Mouse (Mus musculus) limb, embryonic 14.5 days (tissue): ENCODE data around the gene Cptp. TPM values are rescaled to one million over a fixed set of nuclear protein-coding genes. Genes with fewer than 3 reads are reported as not detected.

Experiments
- ATAC-seq: fragments of 200-750 bp; cut with Nextera tagmentation; 2 replicates; pipeline ENCODE4 v1.8.0; 2017; ENCODE audit warnings: low read depth, moderate number of reproducible peaks, moderate TSS enrichment; ENCODE audit not compliant: low FRiP score
- DNase-seq: peaks from one replicate; pipeline ENCODE4 v3.0.0-alpha.2; 2015; ENCODE audit warnings: low spot score
- H3K27ac ChIP-seq: fragments of 300-500 bp; sonication (generic); replicated peaks from 2 replicates; pipeline ENCODE4 v1.5.1; 2014; ENCODE audit warnings: low read depth, mild to moderate bottlenecking, low read length, moderate library complexity, mixed read lengths
- H3K27me3 ChIP-seq: fragments of 300-500 bp; sonication (generic); 2 replicates; pipeline ENCODE4 v1.6.1; 2014; ENCODE audit warnings: low read length, mixed read lengths; ENCODE audit not compliant: control insufficient read depth, insufficient read depth
- H3K36me3 ChIP-seq: fragments of 300-500 bp; sonication (generic); 2 replicates; pipeline ENCODE4 v1.6.1; 2014; ENCODE audit warnings: mild to moderate bottlenecking, low read length, moderate library complexity, mixed read lengths; ENCODE audit not compliant: control insufficient read depth, insufficient read depth
- H3K4me1 ChIP-seq: fragments of 300-500 bp; sonication (generic); 2 replicates; pipeline ENCODE4 v1.6.1; 2014; ENCODE audit warnings: antibody characterized with exemption, low read length, mixed read lengths; ENCODE audit not compliant: control insufficient read depth, insufficient read depth
- H3K4me2 ChIP-seq: fragments of 300-500 bp; sonication (generic); replicated peaks from 2 replicates; pipeline ENCODE4 v1.6.1; 2014; ENCODE audit warnings: low read depth, mild to moderate bottlenecking, low read length, moderate library complexity; ENCODE audit not compliant: severe bottlenecking
- H3K4me3 ChIP-seq: fragments of 300-500 bp; sonication (generic); replicated peaks from 2 replicates; pipeline ENCODE4 v1.5.1; 2014; ENCODE audit warnings: low read length
- H3K9ac ChIP-seq: fragments of 300-500 bp; sonication (generic); 2 replicates; pipeline ENCODE4 v1.6.1; 2014; ENCODE audit warnings: mild to moderate bottlenecking, low read depth, low read length, moderate library complexity; ENCODE audit not compliant: severe bottlenecking
- H3K9me3 ChIP-seq: fragments of 300-500 bp; sonication (generic); 2 replicates; pipeline ENCODE4 v1.6.1; 2016; ENCODE audit warnings: low read length; ENCODE audit not compliant: control insufficient read depth
- POLR2A ChIP-seq: fragments of 200-500 bp; IDR thresholded peaks from 2 replicates; pipeline ENCODE4 v1.8.0; 2012; ENCODE audit warnings: inconsistent platforms, mild to moderate bottlenecking, moderate library complexity, borderline replicate concordance; ENCODE audit not compliant: insufficient read depth, insufficient read length; ENCODE audit errors: extremely low read depth
- WGBS: fragments of 180-500 bp; shearing (Covaris S2); extraction: QIAGEN DNeasy Blood & Tissue Kit; methylation state at CpG from one replicate; pipeline ENCODE4 v1.1.7; 2014; 5-methylcytosine and 5-hydroxymethylcytosine counted together
- polyA plus RNA-seq, 2 experiments: library from polyadenylated mRNA; depleted of rRNA in 1 of 2; stranded (reverse) in 1 of 2; unstranded in 1 of 2; fragments of >200 nt; fragmentation: Nextera tagmentation in 1 of 2; extraction: Ambion mirVana in 1 of 2; gene quantifications; 2 replicates each; pipeline versions ENCODE4 v1.2.1 to v1.2.3; 2012 to 2014

Gene Cptp
- polyA plus RNA-seq, 2 experiments = 15.0 to 19.2 TPM

DNA sequence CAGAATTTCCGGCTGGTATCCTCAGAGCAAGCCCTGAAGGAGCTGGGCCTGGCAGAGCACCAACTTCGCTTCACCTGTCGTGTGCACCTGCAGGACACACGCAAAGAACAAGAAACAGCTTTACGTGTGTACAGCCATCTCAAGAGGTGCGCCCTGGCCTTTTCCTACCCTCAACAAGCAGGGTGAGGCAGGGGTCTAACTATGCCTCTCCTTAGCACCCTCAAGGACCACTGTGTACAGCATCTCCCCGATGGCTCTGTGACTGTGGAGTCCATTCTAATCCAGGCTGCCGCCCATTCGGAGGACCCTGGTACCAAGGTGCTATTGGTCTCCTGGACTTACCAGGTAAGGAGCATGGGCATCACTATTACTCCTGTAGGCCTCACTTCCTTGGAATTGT is 18.9 kb upstream of the Cptp start:
- 94% methylated on average over 9 of the region's 9 CpGs for WGBS
- H3K4me1 ChIP-seq = peaks cover 10% of the 10 kb centered on the region
- H3K27ac ChIP-seq = no peak overlapping the region
- no peaks in the 10 kb centered on the region for H3K9me3 ChIP-seq
- DNase-seq (no peak), ATAC-seq (no peak)
- H3K27me3 ChIP-seq = no peaks in the 10 kb centered on the region
- peaks cover 45% of the 10 kb centered on the region for H3K36me3 ChIP-seq
- no peak overlapping the region for H3K4me3 ChIP-seq
- H3K4me2 ChIP-seq = no peak overlapping the region
- no peak overlapping the region for H3K9ac ChIP-seq
- TF ChIP-seq POLR2A = no peak

DNA sequence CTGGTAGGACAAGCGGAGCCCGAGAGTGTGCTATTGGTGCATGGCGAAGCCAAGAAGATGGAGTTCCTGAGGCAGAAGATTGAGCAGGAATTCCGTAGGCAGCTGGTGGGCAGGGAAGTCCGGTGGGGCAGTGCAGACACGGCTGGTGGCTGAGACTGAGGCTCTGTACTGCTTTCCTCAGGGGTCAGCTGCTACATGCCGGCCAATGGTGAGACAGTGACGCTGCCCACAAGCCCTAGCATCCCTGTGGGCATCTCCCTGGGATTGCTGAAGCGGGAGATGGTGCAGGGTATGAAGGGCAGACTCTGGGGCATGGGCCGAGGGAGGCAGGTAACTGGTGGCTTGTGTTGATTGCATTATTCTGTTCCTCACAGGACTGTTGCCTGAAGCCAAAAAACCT is 18.4 kb upstream of the Cptp start:
- Histone ChIP-seq H3K36me3 (peaks cover 45% of the 10 kb centered on the region), H3K27ac (no peak overlapping the region), H3K4me1 (peaks cover 7% of the 10 kb centered on the region), H3K4me3 (no peak overlapping the region), H3K4me2 (no peak overlapping the region), H3K9me3 (no peaks in the 10 kb centered on the region), H3K27me3 (no peaks in the 10 kb centered on the region), H3K9ac (no peak overlapping the region)
- 89% methylated on average over 10 of the region's 10 CpGs for WGBS
- no peak for TF ChIP-seq POLR2A
- no peak for DNase-seq
- no peak for ATAC-seq

DNA sequence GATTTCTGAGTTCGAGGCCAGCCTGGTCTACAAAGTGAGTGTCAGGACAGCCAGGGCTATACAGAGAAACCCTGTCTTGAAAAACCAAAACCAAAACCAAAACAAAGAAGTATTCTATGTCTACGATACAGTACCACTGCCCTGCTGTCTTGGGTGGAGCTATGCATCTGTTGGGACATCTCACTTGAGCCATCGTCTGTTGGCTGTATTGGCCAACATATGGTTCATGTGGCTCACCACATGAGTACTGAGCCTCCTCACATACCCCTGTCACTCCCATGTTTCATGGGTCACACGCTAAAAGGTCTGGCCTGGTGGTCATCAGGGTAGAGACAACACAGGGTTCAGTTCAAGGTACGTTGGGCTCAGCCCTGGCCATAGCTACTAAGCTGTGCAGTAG is 17.1 kb upstream of the Cptp start:
- ATAC-seq (no peak), DNase-seq (no peak)
- Histone ChIP-seq H3K27ac (no peak overlapping the region), H3K27me3 (no peaks in the 10 kb centered on the region), H3K4me3 (no peak overlapping the region), H3K4me2 (no peak overlapping the region), H3K4me1 (peaks cover 7% of the 10 kb centered on the region), H3K9me3 (no peaks in the 10 kb centered on the region), H3K9ac (no peak overlapping the region), H3K36me3 (peaks cover 45% of the 10 kb centered on the region)
- TF ChIP-seq POLR2A = no peak
- WGBS = 92% methylated on average over 5 of the region's 5 CpGs

DNA sequence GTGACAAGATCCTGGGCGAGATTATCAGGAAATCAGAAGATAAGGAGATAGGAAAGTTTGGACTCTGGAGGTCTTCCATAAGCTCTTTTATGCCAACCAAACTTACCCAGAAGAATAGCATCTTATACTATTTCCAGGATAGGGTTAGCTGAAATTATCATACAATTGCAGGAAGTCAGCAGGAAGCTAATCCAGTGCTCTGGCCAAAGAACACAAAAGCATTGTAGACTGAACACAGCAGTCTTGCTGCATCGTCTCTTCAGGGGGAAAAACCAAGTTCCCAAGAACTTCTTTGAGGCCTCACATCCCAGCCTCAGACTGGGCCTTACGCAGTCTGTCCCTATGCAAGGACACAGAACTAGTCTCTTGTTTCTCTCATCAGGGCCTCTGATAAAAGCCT is 14.3 kb upstream of the Cptp start:
- ATAC-seq = no peak
- Histone ChIP-seq H3K4me1 (no peaks in the 10 kb centered on the region), H3K9me3 (no peaks in the 10 kb centered on the region), H3K27ac (no peak overlapping the region), H3K4me3 (no peak overlapping the region), H3K36me3 (peaks cover 43% of the 10 kb centered on the region), H3K9ac (no peak overlapping the region), H3K27me3 (no peaks in the 10 kb centered on the region), H3K4me2 (no peak overlapping the region)
- 89% methylated on average over 3 of the region's 3 CpGs for WGBS
- TF ChIP-seq POLR2A = no peak
- no peak for DNase-seq

DNA sequence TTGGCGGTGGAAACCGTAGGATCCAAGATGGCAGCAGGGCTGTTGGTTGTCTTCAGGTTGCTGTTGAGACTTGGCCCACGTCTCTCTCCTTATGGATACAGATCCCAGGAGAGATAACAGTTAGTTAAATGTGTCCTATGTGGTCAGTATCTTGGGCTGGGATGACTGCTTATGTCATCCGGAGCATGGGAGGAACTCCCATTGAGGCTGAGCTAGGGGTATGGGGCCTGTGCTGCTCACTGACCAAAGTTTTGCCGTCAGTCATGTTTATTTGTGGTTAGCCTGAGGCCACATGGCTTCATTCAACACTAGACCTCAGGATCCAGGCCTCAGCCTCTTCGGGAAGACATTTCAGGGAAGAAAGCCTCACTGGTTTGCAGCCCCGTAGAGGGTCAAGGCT is 2.2 kb upstream of the Cptp start:
- Histone ChIP-seq H3K4me1 (peaks cover 11% of the 10 kb centered on the region), H3K27ac (no peak overlapping the region), H3K4me2 (no peak overlapping the region), H3K9me3 (no peaks in the 10 kb centered on the region), H3K36me3 (peaks cover 44% of the 10 kb centered on the region), H3K9ac (no peak overlapping the region), H3K4me3 (no peak overlapping the region), H3K27me3 (no peaks in the 10 kb centered on the region)
- DNase-seq = no peak
- no peak for TF ChIP-seq POLR2A
- 93% methylated on average over 7 of the region's 7 CpGs for WGBS
- ATAC-seq = no peak
